Mouse (Mus musculus) forebrain, embryonic 11.5 days (tissue): ENCODE measurements around the gene Ttbk1. TPM values are rescaled to one million over a fixed set of nuclear protein-coding genes. Genes with fewer than 3 reads are reported as not detected.

ENCODE experiments used
- ATAC-seq: fragments of 200-750 bp; cut with Nextera tagmentation; replicated peaks from 2 replicates; pipeline ENCODE4 v1.8.0; 2017; ENCODE audit warnings: moderate TSS enrichment; ENCODE audit not compliant: low FRiP score
- DNase-seq: peaks from one replicate; pipeline ENCODE4 v3.0.0-alpha.2; 2017; ENCODE audit warnings: low spot score
- H3K27ac ChIP-seq: fragments of 300-500 bp; sonication (generic); 2 replicates; pipeline ENCODE4 v1.5.1; 2014; ENCODE audit warnings: low read depth, low read length
- H3K27me3 ChIP-seq: fragments of 300-500 bp; sonication (generic); 2 replicates; pipeline ENCODE4 v1.6.1; 2014; ENCODE audit warnings: mild to moderate bottlenecking, low read length, mixed read lengths; ENCODE audit not compliant: control insufficient read depth, insufficient read depth
- H3K36me3 ChIP-seq: fragments of 300-500 bp; sonication (generic); 2 replicates; pipeline ENCODE4 v1.6.1; 2014; ENCODE audit warnings: mild to moderate bottlenecking, low read length, moderate library complexity, mixed read lengths; ENCODE audit not compliant: control insufficient read depth, insufficient read depth
- H3K4me1 ChIP-seq: fragments of 300-500 bp; sonication (generic); replicated peaks from 2 replicates; pipeline ENCODE4 v1.6.1; 2014; ENCODE audit warnings: low read length, mixed read lengths; ENCODE audit not compliant: control insufficient read depth, insufficient read depth
- H3K4me2 ChIP-seq: fragments of 300-500 bp; sonication (generic); 2 replicates; pipeline ENCODE4 v1.6.1; 2014; ENCODE audit warnings: low read depth, mild to moderate bottlenecking, low read length, moderate library complexity, mixed read lengths; ENCODE audit not compliant: severe bottlenecking
- H3K4me3 ChIP-seq: fragments of 300-500 bp; sonication (generic); 2 replicates; pipeline ENCODE4 v1.5.1; 2014; ENCODE audit warnings: low read depth, low read length
- H3K9ac ChIP-seq: fragments of 300-500 bp; sonication (generic); 2 replicates; pipeline ENCODE4 v1.6.1; 2014; ENCODE audit warnings: low read length
- H3K9me3 ChIP-seq: fragments of 300-500 bp; sonication (generic); 2 replicates; pipeline ENCODE4 v1.6.1; 2016; ENCODE audit warnings: low read length, mixed read lengths; ENCODE audit not compliant: control insufficient read depth
- WGBS: fragments of 180-500 bp; shearing (Covaris S2); extraction: QIAGEN DNeasy Blood & Tissue Kit; methylation state at CpG from one replicate; pipeline ENCODE4 v1.1.7; 2014; 5-methylcytosine and 5-hydroxymethylcytosine counted together
- polyA plus RNA-seq: library from polyadenylated mRNA; unstranded; fragments of >200 nt; fragmentation: Nextera tagmentation; extraction: Ambion mirVana; gene quantifications from 2 replicates; pipeline ENCODE4 v1.2.1, GENCODE M21; 2014

The Ttbk1 gene
- polyA plus RNA-seq, 1 experiment from 2014 or later = 3.5 TPM

DNA sequence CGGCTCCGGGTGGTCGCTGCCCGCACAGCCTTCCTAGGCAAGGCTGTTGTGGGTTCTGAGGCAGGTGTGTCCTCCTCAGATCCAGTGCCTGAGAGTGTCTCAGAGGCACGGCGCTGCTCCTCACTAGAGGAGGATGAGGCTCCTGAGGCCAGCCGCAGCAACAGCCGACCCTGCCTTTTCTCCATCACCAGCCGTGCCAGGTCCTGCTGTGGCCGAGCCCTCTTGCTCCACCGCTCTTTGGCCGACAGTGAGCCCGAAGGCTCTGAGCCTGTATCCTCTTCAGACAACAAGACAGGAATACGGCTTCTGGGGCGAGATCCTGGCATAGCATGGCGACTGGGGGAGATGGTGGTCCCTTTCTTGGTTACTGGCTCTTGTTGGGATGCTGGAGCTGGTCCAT is 41.2 kb downstream of the Ttbk1 start:
- H3K4me1 ChIP-seq = peaks cover 2% of the 10 kb centered on the region; the same call in 1 of the 2 replicates
- H3K9ac ChIP-seq = no peak overlapping the region
- no peaks in the 10 kb centered on the region for H3K9me3 ChIP-seq
- H3K4me3 ChIP-seq = no peak overlapping the region
- H3K4me2 ChIP-seq = no peak overlapping the region
- no peaks in the 10 kb centered on the region for H3K36me3 ChIP-seq
- DNase-seq (no peak), ATAC-seq (no peak)
- no peak overlapping the region for H3K27ac ChIP-seq
- H3K27me3 ChIP-seq = peaks cover 31% of the 10 kb centered on the region
- WGBS = 87% methylated on average over 16 of the region's 16 CpGs

GRCm38 (mm10) chr17:46444839-46445579 is 42.5 kb downstream of the Ttbk1 start:
- peaks cover 31% of the 10 kb centered on the region for H3K27me3 ChIP-seq
- no peak overlapping the region for H3K27ac ChIP-seq
- peaks cover 2% of the 10 kb centered on the region; the same call in 1 of the 2 replicates for H3K4me1 ChIP-seq
- WGBS = 2% methylated on average over 49 of the region's 50 CpGs
- no peak for ATAC-seq
- no peak for DNase-seq
- no peaks in the 10 kb centered on the region for H3K9me3 ChIP-seq
- no peaks in the 10 kb centered on the region for H3K36me3 ChIP-seq
- H3K9ac ChIP-seq = peak overlapping the region; percentile 30; the same call in 1 of the 2 replicates
- peak overlapping the region; percentile 9 for H3K4me3 ChIP-seq
- peak overlapping the region; percentile 46 for H3K4me2 ChIP-seq

GRCm38 (mm10) chr17:46439176-46439575 is 48.3 kb downstream of the Ttbk1 start:
- peaks cover 8% of the 10 kb centered on the region for H3K27me3 ChIP-seq
- no peaks in the 10 kb centered on the region for H3K9me3 ChIP-seq
- no peak overlapping the region for H3K9ac ChIP-seq
- no peak overlapping the region for H3K4me3 ChIP-seq
- no peaks in the 10 kb centered on the region for H3K4me1 ChIP-seq
- DNase-seq (peak; percentile 7), ATAC-seq (no peak)
- 94% methylated on average over 10 of the region's 10 CpGs for WGBS
- H3K4me2 ChIP-seq = no peak overlapping the region
- no peaks in the 10 kb centered on the region for H3K36me3 ChIP-seq
- no peak overlapping the region for H3K27ac ChIP-seq

GRCm38 (mm10) chr17:46438298-46438873 is 49.1 kb downstream of the Ttbk1 start, which contains the start of gene Slc22a7:
Gene Slc22a7 (minus strand): TSS chr17:46438457.
- H3K4me1 ChIP-seq = no peaks in the 10 kb centered on the region
- peak; percentile 30 for DNase-seq
- H3K9ac ChIP-seq = no peak within 1 kb of the TSS
- no peaks in the 10 kb centered on the region for H3K36me3 ChIP-seq
- H3K9me3 ChIP-seq = no peaks in the 10 kb centered on the region
- peaks cover under 1% of the 10 kb centered on the region for H3K27me3 ChIP-seq
- WGBS = 81% methylated on average over 4 of the region's 4 CpGs
- no peak for ATAC-seq
- no peak within 1 kb of the TSS for H3K27ac ChIP-seq
- H3K4me3 ChIP-seq = no peak within 1 kb of the TSS
- no peak within 1 kb of the TSS for H3K4me2 ChIP-seq

GRCm38 (mm10) chr17:46436672-46437366 is 50.7 kb downstream of the Ttbk1 start:
- ATAC-seq = peak; percentile 49; the same call in 1 of the 2 replicates
- H3K27me3 ChIP-seq = no peaks in the 10 kb centered on the region; the same call in 1 of the 2 replicates

GRCm38 (mm10) chr17:46433627-46434026 is 53.8 kb downstream of the Ttbk1 start:
- Histone ChIP-seq H3K9ac (0 out of 2 replicates have a peak overlapping the region, but pooled peaks have one; percentile 14), H3K4me2 (peak overlapping the region; percentile 45), H3K4me3 (peak overlapping the region; percentile 14; the same call in 1 of the 2 replicates), H3K27me3 (no peaks in the 10 kb centered on the region; the same call in 1 of the 2 replicates), H3K36me3 (no peaks in the 10 kb centered on the region), H3K4me1 (no peaks in the 10 kb centered on the region), H3K9me3 (no peaks in the 10 kb centered on the region), H3K27ac (no peak overlapping the region)
- WGBS = 4% methylated on average over 17 of the region's 17 CpGs
- no peak for DNase-seq
- ATAC-seq = peak; percentile 59

More at GRCm38 (mm10) chr17:46436672-46437366, 50.7 kb downstream of the Ttbk1 start:
- no peak overlapping the region for H3K4me3 ChIP-seq
- no peak overlapping the region for H3K9ac ChIP-seq
- WGBS = 29% methylated on average over 23 of the region's 23 CpGs
- H3K4me1 ChIP-seq = no peaks in the 10 kb centered on the region
- H3K4me2 ChIP-seq = 0 out of 2 replicates have a peak overlapping the region, but pooled peaks have one; percentile 11
- no peak overlapping the region for H3K27ac ChIP-seq
- peak; percentile 76 for DNase-seq
- H3K36me3 ChIP-seq = no peaks in the 10 kb centered on the region
- no peaks in the 10 kb centered on the region for H3K9me3 ChIP-seq

DNA sequence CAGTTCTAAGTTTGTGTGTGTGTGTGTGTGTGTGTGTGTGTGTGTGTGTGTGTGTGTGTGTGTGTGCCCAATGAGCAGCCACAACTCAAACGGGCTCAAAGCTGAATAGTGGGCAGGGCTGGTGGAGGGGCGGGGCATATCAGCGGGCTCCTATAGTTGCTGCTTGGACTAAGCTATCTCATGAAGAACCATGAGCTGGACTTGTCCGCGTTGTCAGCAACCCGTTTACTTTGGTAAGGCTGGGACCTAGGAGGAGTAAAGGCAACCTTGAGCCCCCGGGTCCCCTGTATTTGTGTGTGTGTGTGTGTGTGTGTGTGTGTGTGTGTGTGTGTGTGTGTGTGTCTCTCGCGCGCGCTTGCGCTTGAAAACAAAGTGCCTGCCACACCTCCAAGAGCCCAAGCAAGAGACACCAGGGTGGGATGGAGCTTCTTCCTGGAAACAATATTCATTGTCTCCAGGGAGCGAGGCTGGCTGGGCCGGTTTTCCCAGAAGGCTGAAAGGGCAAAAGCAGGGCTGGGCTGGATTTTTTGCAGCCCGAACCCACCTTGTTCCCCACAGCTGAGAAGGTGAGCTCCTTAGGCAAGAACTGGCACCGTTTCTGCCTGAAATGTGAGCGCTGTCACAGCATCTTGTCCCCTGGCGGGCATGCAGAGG is 58.6 kb downstream of the Ttbk1 start, which contains the start of gene Crip3:
Crip3 (plus strand) TSS at position 166 of the 654 bp plus-strand sequence.
- no peaks in the 10 kb centered on the region for H3K4me1 ChIP-seq
- H3K9ac ChIP-seq = no peak within 1 kb of the TSS
- no peaks in the 10 kb centered on the region for H3K36me3 ChIP-seq
- H3K4me2 ChIP-seq = peak within 1 kb of the TSS; percentile 37; the same call in 1 of the 2 replicates
- H3K4me3 ChIP-seq = no peak within 1 kb of the TSS
- H3K27me3 ChIP-seq = no peaks in the 10 kb centered on the region
- ATAC-seq (no peak), DNase-seq (peak; percentile 64)
- no peak within 1 kb of the TSS for H3K27ac ChIP-seq
- no peaks in the 10 kb centered on the region for H3K9me3 ChIP-seq
- 13% methylated on average over 18 of the region's 18 CpGs for WGBS

DNA sequence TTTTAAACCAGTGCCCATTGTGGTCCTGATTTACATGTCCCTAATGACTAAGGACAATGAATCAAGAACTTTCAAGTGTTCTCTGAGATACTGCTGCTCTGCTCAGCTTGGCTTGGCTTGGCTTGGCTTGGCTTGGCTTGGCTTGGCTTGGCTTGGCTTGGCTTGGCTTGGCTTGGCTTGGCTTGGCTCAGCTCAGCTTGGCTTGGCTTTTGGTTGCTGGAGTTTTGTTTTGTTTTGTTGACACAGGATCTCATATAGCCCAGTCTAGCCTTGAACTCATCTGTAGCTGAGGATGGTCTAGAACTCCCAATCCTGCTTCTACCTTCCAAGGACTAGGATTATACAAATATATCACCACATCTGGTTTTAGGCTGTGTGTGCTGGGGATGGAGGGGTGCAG is 61.0 kb downstream of the Ttbk1 start:
- no peak overlapping the region for H3K27ac ChIP-seq
- no peak for ATAC-seq
- H3K4me1 ChIP-seq = no peaks in the 10 kb centered on the region
- no peak overlapping the region for H3K4me3 ChIP-seq
- DNase-seq = no peak
- H3K4me2 ChIP-seq = no peak overlapping the region
- H3K36me3 ChIP-seq = no peaks in the 10 kb centered on the region
- H3K9ac ChIP-seq = no peak overlapping the region
- no peaks in the 10 kb centered on the region for H3K27me3 ChIP-seq
- no peaks in the 10 kb centered on the region for H3K9me3 ChIP-seq
